Mouse (Mus musculus) E14TG2a.4 (cell line): Measurements from ENCODE around the gene Zfp503.
A peak's percentile ranks its signal among the peaks of the same experiment; 100 is the strongest.

Experiments
- H3K27me3 ChIP-seq: 2 replicates; pipeline ENCODE4 v1.6.1; 2014; ENCODE audit warnings: low read length, control low read depth; ENCODE audit not compliant: insufficient read depth
- H3K36me3 ChIP-seq: 2 replicates; pipeline ENCODE4 v1.6.1; 2014; ENCODE audit warnings: low read length, control low read depth; ENCODE audit not compliant: insufficient read depth
- H3K4me1 ChIP-seq: replicated peaks from 2 replicates; pipeline ENCODE4 v1.6.1; 2014; ENCODE audit warnings: low read depth, low read length, control low read depth
- H3K4me3 ChIP-seq: replicated peaks from 2 replicates; pipeline ENCODE4 v1.5.1; 2014; ENCODE audit warnings: mild to moderate bottlenecking, low read length
- H3K9me3 ChIP-seq: 2 replicates; pipeline ENCODE4 v1.6.1; 2014; ENCODE audit warnings: low read length, control low read depth
- CTCF ChIP-seq: conservative IDR thresholded peaks from 2 replicates; pipeline ENCODE4 v1.5.1; 2014; ENCODE audit warnings: low read length
- NANOG ChIP-seq: IDR thresholded peaks from 2 replicates; pipeline ENCODE4 v1.6.1; 2014; ENCODE audit warnings: borderline replicate concordance, low read length, mixed read lengths
- POU5F1 ChIP-seq: IDR thresholded peaks from 2 replicates; pipeline ENCODE4 v1.6.1; 2014; ENCODE audit warnings: low read length, borderline replicate concordance

The Zfp503 gene

GRCm38 (mm10) chr14:22019252-22019948 lies 30.0 kb upstream of the Zfp503 start, which contains the start of gene Lrmda:
Lrmda (plus strand) TSS chr14:22019712.
- Histone ChIP-seq H3K4me3 (peak within 1 kb of the TSS; percentile 72), H3K9me3 (no peaks in the 10 kb centered on the region; the same call in 1 of the 2 replicates), H3K4me1 (peaks cover 8% of the 10 kb centered on the region), H3K27me3 (peaks cover 60% of the 10 kb centered on the region), H3K36me3 (no peaks in the 10 kb centered on the region)
- TF ChIP-seq POU5F1 = no peak
- no peak for TF ChIP-seq NANOG
- no peak for TF ChIP-seq CTCF

- peaks cover 18% of the 10 kb centered on the region for H3K9me3 ChIP-seq
- H3K36me3 ChIP-seq = no peaks in the 10 kb centered on the region
- no peak overlapping the region for H3K4me3 ChIP-seq
- peaks cover 74% of the 10 kb centered on the region for H3K27me3 ChIP-seq
- TF ChIP-seq POU5F1 = no peak
- no peak for TF ChIP-seq NANOG
- no peak for TF ChIP-seq CTCF
- peaks cover 8% of the 10 kb centered on the region for H3K4me1 ChIP-seq
Measured at GRCm38 (mm10) chr14:22017011-22017410, 27.6 kb upstream of the Zfp503 start.

- peaks cover 76% of the 10 kb centered on the region for H3K27me3 ChIP-seq
- TF ChIP-seq POU5F1 (no peak), CTCF (no peak), NANOG (no peak)
- peaks cover 6% of the 10 kb centered on the region for H3K4me1 ChIP-seq
- no peaks in the 10 kb centered on the region for H3K36me3 ChIP-seq
- H3K9me3 ChIP-seq = peaks cover 18% of the 10 kb centered on the region
- no peak overlapping the region for H3K4me3 ChIP-seq
Measured at GRCm38 (mm10) chr14:22014781-22015180, 25.4 kb upstream of the Zfp503 start.

DNA sequence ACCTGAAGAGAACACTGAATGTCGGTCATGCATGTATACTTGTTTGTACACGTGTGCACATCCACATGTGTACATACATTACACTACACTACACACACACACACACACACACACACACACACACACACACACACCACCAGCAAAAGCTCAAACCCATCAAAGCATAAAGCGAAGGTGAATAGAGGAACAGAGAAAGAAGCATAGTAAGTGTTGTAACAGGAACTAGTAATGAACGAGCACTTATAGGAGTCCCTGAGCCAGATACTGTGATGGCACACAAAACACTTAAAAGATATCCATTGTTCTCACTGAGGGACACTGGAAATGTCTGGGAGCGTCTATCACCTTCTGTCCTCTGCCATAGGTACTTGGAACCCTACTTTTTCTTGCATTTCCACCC lies 24.9 kb upstream of the Zfp503 start:
- Histone ChIP-seq H3K27me3 (peaks cover 71% of the 10 kb centered on the region), H3K4me3 (no peak overlapping the region), H3K4me1 (peaks cover 3% of the 10 kb centered on the region), H3K9me3 (peaks cover 18% of the 10 kb centered on the region), H3K36me3 (no peaks in the 10 kb centered on the region)
- TF ChIP-seq NANOG = no peak
- no peak for TF ChIP-seq POU5F1
- TF ChIP-seq CTCF = no peak

DNA sequence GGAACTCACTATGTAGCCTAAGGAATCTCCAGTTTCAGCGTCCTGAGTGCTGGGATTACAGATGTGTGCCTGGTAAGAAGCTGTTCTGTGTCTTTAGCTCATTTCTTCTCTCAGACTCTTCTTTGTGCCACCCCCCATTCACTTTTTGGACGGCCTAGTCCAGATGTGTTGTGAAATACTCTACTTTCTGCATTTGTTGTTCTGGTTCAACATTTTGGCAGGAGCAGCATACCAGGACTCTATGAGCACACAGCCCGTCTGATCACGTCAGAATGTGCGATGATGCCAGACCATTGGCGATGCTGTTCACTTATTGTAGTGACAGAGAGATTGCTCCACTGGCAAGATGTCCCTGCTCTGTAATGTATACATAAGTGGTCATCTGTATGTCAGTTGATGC lies 17.6 kb upstream of the Zfp503 start:
- no peak for TF ChIP-seq POU5F1
- no peak for TF ChIP-seq NANOG
- no peak for TF ChIP-seq CTCF
- Histone ChIP-seq H3K4me3 (no peak overlapping the region), H3K27me3 (peaks cover 67% of the 10 kb centered on the region), H3K9me3 (peaks cover 13% of the 10 kb centered on the region; the same call in 1 of the 2 replicates), H3K36me3 (no peaks in the 10 kb centered on the region), H3K4me1 (peaks cover 22% of the 10 kb centered on the region)

- peaks cover 13% of the 10 kb centered on the region; the same call in 1 of the 2 replicates for H3K9me3 ChIP-seq
- TF ChIP-seq CTCF = no peak
- peak; percentile 54; the same call in 1 of the 2 replicates for TF ChIP-seq POU5F1
- peak; percentile 79 for TF ChIP-seq NANOG
Measured at GRCm38 (mm10) chr14:22004943-22005342, 15.5 kb upstream of the Zfp503 start.

GRCm38 (mm10) chr14:22003631-22004030 lies 14.2 kb upstream of the Zfp503 start:
- H3K36me3 ChIP-seq = no peaks in the 10 kb centered on the region
- peaks cover 13% of the 10 kb centered on the region; the same call in 1 of the 2 replicates for H3K9me3 ChIP-seq
- H3K27me3 ChIP-seq = peaks cover 67% of the 10 kb centered on the region
- TF ChIP-seq POU5F1 (no peak), NANOG (no peak), CTCF (no peak)
- H3K4me1 ChIP-seq = peaks cover 22% of the 10 kb centered on the region
- H3K4me3 ChIP-seq = no peak overlapping the region

More at GRCm38 (mm10) chr14:22004943-22005342, 15.5 kb upstream of the Zfp503 start:
- Histone ChIP-seq H3K4me1 (peaks cover 22% of the 10 kb centered on the region), H3K36me3 (no peaks in the 10 kb centered on the region), H3K27me3 (peaks cover 57% of the 10 kb centered on the region), H3K4me3 (no peak overlapping the region)

- peaks cover 22% of the 10 kb centered on the region for H3K4me1 ChIP-seq
- H3K9me3 ChIP-seq = peaks cover 13% of the 10 kb centered on the region; the same call in 1 of the 2 replicates
- H3K36me3 ChIP-seq = no peaks in the 10 kb centered on the region
- no peak for TF ChIP-seq NANOG
- TF ChIP-seq CTCF = no peak
- no peak for TF ChIP-seq POU5F1
- H3K4me3 ChIP-seq = no peak overlapping the region
- H3K27me3 ChIP-seq = peaks cover 66% of the 10 kb centered on the region
Measured at GRCm38 (mm10) chr14:22003231-22003630, 13.8 kb upstream of the Zfp503 start.

DNA sequence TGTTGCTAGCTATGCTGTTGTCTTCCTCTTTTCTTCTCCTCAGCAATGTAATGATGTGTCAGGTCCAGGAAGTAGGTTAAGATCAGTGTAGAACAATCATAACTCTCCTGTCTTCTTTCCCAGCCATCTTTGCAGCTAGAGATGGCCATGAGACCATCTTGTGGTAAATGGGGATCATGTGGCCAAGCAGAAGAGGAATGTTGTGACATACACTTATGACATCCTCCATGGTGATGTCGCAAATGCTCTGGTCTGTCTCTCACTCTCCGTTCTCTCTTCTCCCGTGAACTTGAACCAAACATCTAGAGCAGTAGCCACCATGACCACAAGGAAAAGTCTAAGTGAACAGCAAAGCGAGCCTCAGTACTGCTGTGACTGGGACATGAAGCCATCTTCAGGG lies 10.2 kb upstream of the Zfp503 start:
- TF ChIP-seq NANOG = no peak
- TF ChIP-seq CTCF = no peak
- no peak for TF ChIP-seq POU5F1

More for the DNA sequence above, 10.2 kb upstream of the Zfp503 start:
- Histone ChIP-seq H3K9me3 (peaks cover 13% of the 10 kb centered on the region; the same call in 1 of the 2 replicates), H3K36me3 (no peaks in the 10 kb centered on the region), H3K4me3 (no peak overlapping the region), H3K4me1 (peaks cover 15% of the 10 kb centered on the region), H3K27me3 (peaks cover 68% of the 10 kb centered on the region)
